Mouse (Mus musculus): Measurements from ENCODE around the gene Traip.

Gene Traip

GRCm38 (mm10) chr9:107934146-107934545 lies 15.8 kb upstream of the Traip start:
- DNase-seq (ENCODE audit: low read depth, low spot score), result peak; percentile 70

GRCm38 (mm10) chr9:107935374-107935773 lies 14.6 kb upstream of the Traip start, which contains the start of gene Camkv:
Camkv (plus strand) TSS chr9:107935674.
- DNase-seq (ENCODE audit: low read depth, low spot score), result no peak

GRCm38 (mm10) chr9:107935790-107936214 lies 14.1 kb upstream of the Traip start:
- DNase-seq (ENCODE audit: low read depth, low spot score), result peak; percentile 68

- peak; percentile 69 for DNase-seq (ENCODE audit: low read depth, low spot score)
Observed at GRCm38 (mm10) chr9:107936215-107936822, 13.6 kb upstream of the Traip start.

- no peak for DNase-seq (ENCODE audit: low read depth, low spot score)
Observed at GRCm38 (mm10) chr9:107936831-107937230, 13.1 kb upstream of the Traip start.

GRCm38 (mm10) chr9:107947241-107948194 lies 2.4 kb upstream of the Traip start:
- DNase-seq (ENCODE audit: low read depth, low spot score), result peak; percentile 82

GRCm38 (mm10) chr9:107949184-107949921 lies 583 bp upstream of the Traip start:
- no peak for DNase-seq (ENCODE audit: low read depth, low spot score)

- DNase-seq (ENCODE audit: low read depth, low spot score), result peak; percentile 94
Observed at GRCm38 (mm10) chr9:107950460-107951355, 772 bp downstream of the Traip start.

GRCm38 (mm10) chr9:107955613-107956289 lies 5.8 kb downstream of the Traip start:
- no peak for DNase-seq (ENCODE audit: low read depth, low spot score)

- DNase-seq (ENCODE audit: low read depth, low spot score), result no peak
Observed at GRCm38 (mm10) chr9:107957141-107957540, 7.2 kb downstream of the Traip start.

- DNase-seq (ENCODE audit: low read depth, low spot score), result peak; percentile 41
Observed at GRCm38 (mm10) chr9:107959896-107960295, 10.0 kb downstream of the Traip start.

GRCm38 (mm10) chr9:107960928-107961327 lies 11.0 kb downstream of the Traip start:
- no peak for DNase-seq (ENCODE audit: low read depth, low spot score)

- peak; percentile 96 for DNase-seq (ENCODE audit: low read depth, low spot score)
Observed at GRCm38 (mm10) chr9:107961351-107961762, 11.4 kb downstream of the Traip start.

GRCm38 (mm10) chr9:107961881-107962280 lies 11.9 kb downstream of the Traip start:
- DNase-seq (ENCODE audit: low read depth, low spot score), result peak; percentile 93

GRCm38 (mm10) chr9:107962916-107963315 lies 13.0 kb downstream of the Traip start:
- DNase-seq (ENCODE audit: low read depth, low spot score), result no peak

- DNase-seq (ENCODE audit: low read depth, low spot score), result peak; percentile 93
Observed at GRCm38 (mm10) chr9:107963700-107964099, 13.8 kb downstream of the Traip start.

GRCm38 (mm10) chr9:107964681-107965080 lies 14.7 kb downstream of the Traip start:
- no peak for DNase-seq (ENCODE audit: low read depth, low spot score)

GRCm38 (mm10) chr9:107966676-107967075 lies 16.7 kb downstream of the Traip start:
- DNase-seq (ENCODE audit: low read depth, low spot score), result no peak

- DNase-seq (ENCODE audit: low read depth, low spot score), result no peak
Observed at GRCm38 (mm10) chr9:107967437-107967836, 17.5 kb downstream of the Traip start.

GRCm38 (mm10) chr9:107968531-107968930 lies 18.6 kb downstream of the Traip start:
- DNase-seq (ENCODE audit: low read depth, low spot score), result no peak

All from brain, adult 2 months (tissue).